8 mouse cellular contexts compared by ENCODE assay signal in the genomic region with DNA sequence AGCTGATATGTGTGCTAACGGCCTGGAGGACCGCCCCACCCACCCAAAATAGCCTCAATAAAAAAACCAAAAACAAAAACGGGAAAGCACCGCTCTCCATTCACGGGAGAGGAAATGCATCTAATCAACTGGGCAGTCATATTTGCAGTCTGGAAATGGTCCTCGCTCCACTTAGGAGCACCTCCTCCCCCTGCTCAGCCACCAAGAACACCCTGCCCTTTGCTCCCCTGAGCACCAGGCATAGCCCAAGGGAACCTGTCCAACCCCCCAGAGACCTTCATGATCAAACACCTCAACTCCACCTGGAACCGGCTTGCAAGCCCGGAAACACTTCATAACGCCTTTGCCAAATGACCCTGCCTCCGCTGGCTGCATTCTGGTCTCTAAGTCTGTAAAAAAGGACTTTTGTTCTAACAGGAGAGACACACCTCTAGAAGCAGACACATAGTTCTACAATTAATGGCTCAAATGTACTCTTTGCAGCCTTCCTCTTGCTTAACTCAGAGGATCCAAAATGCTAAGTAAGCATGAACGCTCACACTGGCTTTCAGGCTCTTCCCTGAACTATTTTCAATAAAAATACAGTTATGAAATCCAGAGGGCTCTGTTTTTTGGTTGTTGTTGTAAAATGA. TPM values are rescaled to one million over a fixed set of nuclear protein-coding genes. Genes with fewer than 3 reads are reported as not detected.
DNase-seq lines count a peak whose midpoint lies in the region; ATAC-seq and TF ChIP-seq lines count a peak whose summit lies in the region.

No protein-coding gene starts in this region.

- peaks cover 14% of the 10 kb centered on the region for H3K4me1 ChIP-seq in heart, adult 2 months (ENCODE audit: control insufficient read depth, insufficient read depth, low read length)
- H3K4me1 ChIP-seq in midbrain, embryonic 13.5 days (replicated peaks): peaks cover 24% of the 10 kb centered on the region

- H3K79me2 ChIP-seq in heart, adult 2 months (replicated peaks; ENCODE audit: control insufficient read depth, insufficient read depth, low read length): no peaks in the 10 kb centered on the region

- intact Hi-C loops in heart, adult 2 months (cut with DNase I): loop anchor here (5.0 kb wide), 2 partner anchors 219 to 464 kb away; no protein-coding TSS in a partner anchor
- intact Hi-C loops in left cerebral cortex, postnatal 4 days (cut with DNase I): loop anchor here (10.0 kb wide), 3 partner anchors 156 to 466 kb away; no protein-coding TSS in a partner anchor

- no peaks in the 10 kb centered on the region for H3K27me3 ChIP-seq in heart, adult 2 months (ENCODE audit: control insufficient read depth, insufficient read depth, low read length)
- H3K27me3 ChIP-seq in midbrain, embryonic 13.5 days: peaks cover 5% of the 10 kb centered on the region; the same call in 1 of the 2 replicates

- H3K9me3 ChIP-seq in midbrain, embryonic 13.5 days: no peaks in the 10 kb centered on the region

- peak overlapping the region; percentile 96 for H3K27ac ChIP-seq in heart, adult 2 months
- H3K27ac ChIP-seq in midbrain, embryonic 13.5 days: no peak overlapping the region

- ATAC-seq in midbrain, embryonic 13.5 days: no peak

- peak overlapping the region; percentile 3; the same call in 1 of the 2 replicates for H3K4me3 ChIP-seq in heart, adult 2 months
- H3K4me3 ChIP-seq in midbrain, embryonic 13.5 days (replicated peaks): peak overlapping the region; percentile 84; the same call in 1 of the 2 replicates

- no peak for TF ChIP-seq POLR2A in heart, adult 2 months (IDR thresholded peaks at IDR 0.05; ENCODE audit: insufficient read depth, low read depth, low read length)

- peaks cover 13% of the 10 kb centered on the region for H3K36me3 ChIP-seq in heart, adult 2 months (ENCODE audit: control insufficient read depth, insufficient read depth, low read length)
- no peaks in the 10 kb centered on the region; the same call in 1 of the 2 replicates for H3K36me3 ChIP-seq in midbrain, embryonic 13.5 days

- DNase-seq in adrenal gland, adult (ENCODE audit: inconsistent age in 2 of 2, low spot score in 1 of 2): peak; percentile 15 to 49
- DNase-seq in adrenal gland, adult 18-20 months (ENCODE audit: low spot score in 2 of 2): no peak
- DNase-seq in 416B (ENCODE audit: low read depth): peak; percentile 58
- DNase-seq in heart, adult 2 months: peak; percentile 61 to 66
- peak; percentile 93 for DNase-seq in kidney, adult 9 months
- DNase-seq in left cerebral cortex, postnatal 4 days: no peak
- DNase-seq in urinary bladder, postnatal 25 days (ENCODE audit: low spot score): no peak

- H3K4me2 ChIP-seq in midbrain, embryonic 13.5 days (replicated peaks): peak overlapping the region; percentile 59

- TF ChIP-seq CTCF in heart, adult 2 months (IDR thresholded peaks at IDR 0.05): no peak

- WGBS in heart, adult 2 months: 14% methylated on average over 11 of the region's 11 CpGs
- WGBS in midbrain, embryonic 13.5 days: 78% methylated on average over 11 of the region's 11 CpGs

- TF ChIP-seq EP300 in heart, adult 2 months (IDR thresholded peaks at IDR 0.05; ENCODE audit: insufficient read depth, low read depth, low read length): 0 out of 2 replicates have a peak, but pooled peaks have one; percentile 56

- H3K9ac ChIP-seq in heart, adult 2 months (ENCODE audit: low read depth, low read length): peak overlapping the region; percentile 23
- 0 out of 2 replicates have a peak overlapping the region, but pooled peaks have one; percentile 89 for H3K9ac ChIP-seq in midbrain, embryonic 13.5 days (replicated peaks)

RNA-seq across cellular contexts. Expression of a gene that starts 2.6 kb away (rescaled TPM):
- total RNA-seq in adrenal gland, adult 18-20 months (2021): 10 to 100 TPM; 41.4 to 49.2 TPM
- 100 to 1,000 TPM; 106 to 117 TPM for total RNA-seq in heart, adult 2 months (2021)
- 28.1 and 40.4 TPM in 2 replicates for polyA plus RNA-seq in heart, adult 2 months (2012; rRNA removed)
- polyA plus RNA-seq in midbrain, embryonic 13.5 days (2015; fragmentation: Nextera tagmentation; extraction: Ambion mirVana): 70.1 and 83.7 TPM in 2 replicates
- total RNA-seq in left cerebral cortex, postnatal 4 days (2021): 10 to 100 TPM; 73.5 to 79.5 TPM

Comparison
In these comparisons a context has a peak if more than half of its experiments do, and no peak if none do; other contexts are left out.
1. DNase-seq: peak in adrenal gland, adult (2 of 2), 416B (single experiment), heart, adult 2 months (2 of 2) and kidney, adult 9 months (single experiment); none in adrenal gland, adult 18-20 months (0 of 2), left cerebral cortex, postnatal 4 days (single experiment) and urinary bladder, postnatal 25 days (single experiment).